Mouse (Mus musculus) MEL (cell line): ENCODE measurements at regions not wholly inside any gene's neighbourhood (a gene's known extent, or its start where the extent isn't known, plus 50 kb on each side); places are given as distances from the start of the nearest gene placed in this dataset.
A peak's percentile ranks its signal among the peaks of the same experiment; 100 is the strongest.

Source experiments
- DNase-seq: peaks from one replicate; pipeline ENCODE4 v3.0.0; 2011; ENCODE audit warnings: low read depth, low spot score
- H3K27ac ChIP-seq: 2 replicates; pipeline ENCODE4 v1.5.1; 2012; ENCODE audit warnings: low read depth, mild to moderate bottlenecking, control low read depth, low read length, moderate library complexity; ENCODE audit not compliant: control insufficient read depth
- H3K27me3 ChIP-seq, 2 experiments: fragments of 150-350 bp in 1 of 2; sonication (generic) in 1 of 2; 2 replicates each; pipeline ENCODE4 v1.6.1; 2012; ENCODE audit warnings: low read length in 2 of 2, mild to moderate bottlenecking in 2 of 2, improper control_type of control experiment in 1 of 2, moderate library complexity in 1 of 2; ENCODE audit not compliant: insufficient read depth in 2 of 2, control insufficient read depth in 1 of 2
- H3K36me3 ChIP-seq, 2 experiments: 2 replicates each; pipeline ENCODE4 v1.6.1; 2012 to 2014; ENCODE audit warnings: low read length in 2 of 2, improper control_type of control experiment in 1 of 2, inconsistent platforms in 1 of 2, mild to moderate bottlenecking in 1 of 2; ENCODE audit not compliant: insufficient read depth in 2 of 2, control insufficient read depth in 1 of 2
- H3K4me1 ChIP-seq, 2 experiments: fragments of 150-350 bp in 1 of 2; sonication (generic) in 1 of 2; 2 replicates each; pipeline ENCODE4 v1.6.1; 2012; ENCODE audit warnings: low read length in 2 of 2, improper control_type of control experiment in 1 of 2, mild to moderate bottlenecking in 1 of 2; ENCODE audit not compliant: insufficient read depth in 2 of 2, control insufficient read depth in 1 of 2
- H3K4me3 ChIP-seq, 2 experiments: fragments of 150-350 bp in 1 of 2; sonication (generic) in 1 of 2; 2 replicates each; pipeline ENCODE4 v1.5.1; 2012; ENCODE audit warnings: low read depth in 2 of 2, low read length in 2 of 2, mild to moderate bottlenecking in 2 of 2, moderate library complexity in 2 of 2, control low read depth in 1 of 2, improper control_type of control experiment in 1 of 2; ENCODE audit not compliant: control insufficient read depth in 1 of 2, insufficient read depth in 1 of 2
- H3K79me2 ChIP-seq: 2 replicates; pipeline ENCODE4 v1.6.1; 2012; ENCODE audit warnings: mild to moderate bottlenecking, low read length, moderate library complexity; ENCODE audit not compliant: control insufficient read depth, poor library complexity, insufficient read depth
- H3K9ac ChIP-seq: 2 replicates; pipeline ENCODE4 v1.6.1; 2012; ENCODE audit warnings: low read depth, mild to moderate bottlenecking, control low read depth, low read length, moderate library complexity; ENCODE audit not compliant: control insufficient read depth, poor library complexity, severe bottlenecking
- H3K9me3 ChIP-seq: fragments of 150-350 bp; sonication (generic); replicated peaks from 2 replicates; pipeline ENCODE4 v1.6.1; 2012; ENCODE audit warnings: mild to moderate bottlenecking, low read length, improper control_type of control experiment, moderate library complexity; ENCODE audit not compliant: insufficient read depth
- BHLHE40 ChIP-seq: IDR thresholded peaks from 2 replicates; pipeline ENCODE4 v1.6.1; 2012; ENCODE audit warnings: low read depth, mild to moderate bottlenecking, inconsistent platforms, low read length, improper control_type of control experiment, borderline replicate concordance
- CHD1 ChIP-seq: IDR thresholded peaks from 2 replicates; pipeline ENCODE4 v1.6.1; 2012; ENCODE audit warnings: low read depth, mild to moderate bottlenecking, inconsistent platforms, low read length, improper control_type of control experiment
- CHD2 ChIP-seq: IDR thresholded peaks from 2 replicates; pipeline ENCODE4 v1.6.1; 2011; ENCODE audit warnings: low read length, improper control_type of control experiment
- CTCF ChIP-seq, 3 experiments: IDR thresholded peaks in 2 of 3; conservative IDR thresholded peaks in 1 of 3; 2 replicates each; pipeline ENCODE4 v1.5.1; 2011 to 2012; ENCODE audit warnings: low read length in 3 of 3, low read depth in 2 of 3, mild to moderate bottlenecking in 2 of 3, improper control_type of control experiment in 1 of 3, inconsistent platforms in 1 of 3, mixed read lengths in 1 of 3, moderate library complexity in 1 of 3; ENCODE audit not compliant: control insufficient read depth in 1 of 3, insufficient read depth in 1 of 3, poor library complexity in 1 of 3, severe bottlenecking in 1 of 3
- E2F4 ChIP-seq: IDR thresholded peaks from 2 replicates; pipeline ENCODE4 v1.6.1; 2011; ENCODE audit warnings: low read depth, low read length, improper control_type of control experiment, borderline replicate concordance
- EP300 ChIP-seq, 2 experiments: IDR thresholded peaks; 2 replicates each; pipeline ENCODE4 v1.6.1; 2011; ENCODE audit warnings: improper control_type of control experiment in 2 of 2, low read length in 2 of 2, low read depth in 1 of 2, mild to moderate bottlenecking in 1 of 2
- ETS1 ChIP-seq: IDR thresholded peaks from 2 replicates; pipeline ENCODE4 v1.6.1; 2012; ENCODE audit warnings: low read depth, mild to moderate bottlenecking, inconsistent platforms, low read length, improper control_type of control experiment, moderate library complexity
- GABPA ChIP-seq: IDR thresholded peaks from 2 replicates; pipeline ENCODE4 v1.6.1; 2012; ENCODE audit warnings: low read depth, mild to moderate bottlenecking, inconsistent platforms, low read length, improper control_type of control experiment, moderate library complexity
- GATA1 ChIP-seq: IDR thresholded peaks from 2 replicates; pipeline ENCODE4 v1.6.1; 2011; ENCODE audit warnings: low read depth, low read length, improper control_type of control experiment
- HCFC1 ChIP-seq: IDR thresholded peaks from 2 replicates; pipeline ENCODE4 v1.6.1; 2012; ENCODE audit warnings: low read depth, mild to moderate bottlenecking, inconsistent platforms, low read length, improper control_type of control experiment, moderate library complexity
- JUND ChIP-seq: IDR thresholded peaks from 2 replicates; pipeline ENCODE4 v1.6.1; 2011; ENCODE audit warnings: low read depth, mild to moderate bottlenecking, improper control_type of control experiment, low read length
- KAT2A ChIP-seq: conservative IDR thresholded peaks from 2 replicates; pipeline ENCODE4 v1.6.1; 2012; ENCODE audit warnings: low read depth, low read length, improper control_type of control experiment, inconsistent platforms
- MAFK ChIP-seq: IDR thresholded peaks from 2 replicates; pipeline ENCODE4 v1.6.1; 2011; ENCODE audit warnings: low read depth, mild to moderate bottlenecking, low read length, improper control_type of control experiment, borderline replicate concordance
- MAX ChIP-seq: IDR thresholded peaks from 2 replicates; pipeline ENCODE4 v1.6.1; 2011; ENCODE audit warnings: low read length, improper control_type of control experiment
- MAZ ChIP-seq: IDR thresholded peaks from 2 replicates; pipeline ENCODE4 v1.6.1; 2012; ENCODE audit warnings: low read depth, mild to moderate bottlenecking, inconsistent platforms, low read length, improper control_type of control experiment
- MXI1 ChIP-seq: IDR thresholded peaks from 2 replicates; pipeline ENCODE4 v1.6.1; 2011; ENCODE audit warnings: mild to moderate bottlenecking, low read depth, low read length, improper control_type of control experiment
- MYB ChIP-seq: IDR thresholded peaks from 2 replicates; pipeline ENCODE4 v1.6.1; 2011; ENCODE audit warnings: mild to moderate bottlenecking, low read depth, low read length, improper control_type of control experiment
- NELFE ChIP-seq: IDR thresholded peaks from 2 replicates; pipeline ENCODE4 v1.6.1; 2011; ENCODE audit warnings: low read depth, low read length, improper control_type of control experiment
- NRF1 ChIP-seq: IDR thresholded peaks from 2 replicates; pipeline ENCODE4 v1.6.1; 2014; ENCODE audit warnings: low read depth, mild to moderate bottlenecking, inconsistent platforms, low read length, improper control_type of control experiment, moderate library complexity; ENCODE audit not compliant: poor library complexity, insufficient read depth, severe bottlenecking
- POLR2A ChIP-seq, 2 experiments: IDR thresholded peaks; 2 replicates each; pipeline ENCODE4 v1.6.1; 2011 to 2012; ENCODE audit warnings: low read length in 2 of 2, mild to moderate bottlenecking in 2 of 2, control low read depth in 1 of 2, improper control_type of control experiment in 1 of 2, low read depth in 1 of 2, moderate library complexity in 1 of 2; ENCODE audit not compliant: control insufficient read depth in 1 of 2, insufficient read depth in 1 of 2, poor library complexity in 1 of 2
- POLR2AphosphoS5 ChIP-seq: IDR thresholded peaks from 2 replicates; pipeline ENCODE4 v1.6.1; 2012; ENCODE audit warnings: low read depth, borderline replicate concordance, mild to moderate bottlenecking, inconsistent platforms, low read length, moderate library complexity, mixed read lengths
- RAD21 ChIP-seq: IDR thresholded peaks from 2 replicates; pipeline ENCODE4 v1.6.1; 2011; ENCODE audit warnings: mild to moderate bottlenecking, low read depth, low read length, improper control_type of control experiment
- SIN3A ChIP-seq: IDR thresholded peaks from 2 replicates; pipeline ENCODE4 v1.6.1; 2012; ENCODE audit warnings: low read length, improper control_type of control experiment, inconsistent platforms
- SMC3 ChIP-seq: IDR thresholded peaks from 2 replicates; pipeline ENCODE4 v1.6.1; 2011; ENCODE audit warnings: low read depth, low read length, improper control_type of control experiment
- TAL1 ChIP-seq: IDR thresholded peaks from 2 replicates; pipeline ENCODE4 v1.6.1; 2012; ENCODE audit warnings: mild to moderate bottlenecking, inconsistent platforms, low read length, moderate library complexity, mixed read lengths
- TBP ChIP-seq: IDR thresholded peaks from 2 replicates; pipeline ENCODE4 v1.8.0; 2011; ENCODE audit warnings: low read depth, low read length, improper control_type of control experiment
- TCF12 ChIP-seq: IDR thresholded peaks from 2 replicates; pipeline ENCODE4 v1.6.1; 2014; ENCODE audit warnings: low read depth, mild to moderate bottlenecking, inconsistent platforms, low read length, improper control_type of control experiment, moderate library complexity
- UBTF ChIP-seq: IDR thresholded peaks from 2 replicates; pipeline ENCODE4 v1.6.1; 2012; ENCODE audit warnings: low read depth, mild to moderate bottlenecking, inconsistent platforms, low read length, improper control_type of control experiment, moderate library complexity, borderline replicate concordance; ENCODE audit not compliant: insufficient read depth
- USF1 ChIP-seq: IDR thresholded peaks from 2 replicates; pipeline ENCODE4 v1.6.1; 2014; ENCODE audit warnings: low read depth, mild to moderate bottlenecking, inconsistent platforms, low read length, improper control_type of control experiment, moderate library complexity
- USF2 ChIP-seq, 2 experiments: IDR thresholded peaks; 2 replicates each; pipeline ENCODE4 v1.6.1; 2011 to 2012; ENCODE audit warnings: improper control_type of control experiment in 2 of 2, low read length in 2 of 2, borderline replicate concordance in 1 of 2, inconsistent platforms in 1 of 2, low read depth in 1 of 2, mild to moderate bottlenecking in 1 of 2; ENCODE audit not compliant: insufficient read depth in 1 of 2
- ZC3H11A ChIP-seq: IDR thresholded peaks from 2 replicates; pipeline ENCODE4 v1.6.1; 2012; ENCODE audit warnings: low read depth, mild to moderate bottlenecking, inconsistent platforms, low read length, improper control_type of control experiment
- ZKSCAN1 ChIP-seq: IDR thresholded peaks from 2 replicates; pipeline ENCODE4 v1.6.1; 2012; ENCODE audit warnings: low read depth, mild to moderate bottlenecking, inconsistent platforms, low read length, improper control_type of control experiment, moderate library complexity
- ZMIZ1 ChIP-seq: IDR thresholded peaks from 2 replicates; pipeline ENCODE4 v1.6.1; 2012; ENCODE audit warnings: low read depth, mild to moderate bottlenecking, inconsistent platforms, low read length, improper control_type of control experiment, moderate library complexity
- ZNF384 ChIP-seq: IDR thresholded peaks from 2 replicates; pipeline ENCODE4 v1.6.1; 2012; ENCODE audit warnings: low read depth, mild to moderate bottlenecking, inconsistent platforms, low read length, improper control_type of control experiment

- TF ChIP-seq TBP (peak; percentile 74), TCF12 (peak; percentile 67), CTCF (IDR thresholded peaks at IDR 0.05 in 2 of 3, conservative IDR thresholded peaks at IDR 0.05 in 1 of 3; ENCODE audit: control insufficient read depth in 1 of 3, insufficient read depth in 1 of 3, low read depth in 2 of 3, low read length in 3 of 3, poor library complexity in 1 of 3, severe bottlenecking in 1 of 3) (no peak), NELFE (peak; percentile 20; the same call in 1 of the 2 replicates), TAL1 (no peak), MAFK (no peak; the same call in 1 of the 2 replicates), UBTF (no peak)
Measured at GRCm38 (mm10) chr5:51938845-51939244, 251.5 kb downstream of the Dhx15 start (continued).

GRCm38 (mm10) chr5:51937320-51937719 is 253.0 kb downstream of the Dhx15 start:
- peak overlapping the region; percentile 99 for H3K27ac ChIP-seq
- no peak for TF ChIP-seq MAFK
- TF ChIP-seq USF2 (IDR thresholded peaks at IDR 0.05; ENCODE audit: borderline replicate concordance in 1 of 2, insufficient read depth in 1 of 2, low read depth in 1 of 2, low read length in 2 of 2): no peak
- TF ChIP-seq E2F4: no peak
- TF ChIP-seq ZKSCAN1: no peak
- TF ChIP-seq TBP: 0 out of 2 replicates have a peak, but pooled peaks have one; percentile 20
- no peak for TF ChIP-seq ZMIZ1
- TF ChIP-seq GABPA: no peak
- no peak for TF ChIP-seq USF1
- no peak for TF ChIP-seq POLR2A (IDR thresholded peaks at IDR 0.05; ENCODE audit: control insufficient read depth in 1 of 2, insufficient read depth in 1 of 2, low read depth in 1 of 2, low read length in 2 of 2, poor library complexity in 1 of 2)
- TF ChIP-seq UBTF: no peak
- 0 out of 2 replicates have a peak, but pooled peaks have one; percentile 26 for TF ChIP-seq SIN3A
- TF ChIP-seq EP300 (IDR thresholded peaks at IDR 0.05; ENCODE audit: low read depth in 1 of 2, low read length in 2 of 2): peak; percentile 78 to 87
- TF ChIP-seq GATA1: peak; percentile 74
- no peak for TF ChIP-seq RAD21
- no peak for TF ChIP-seq CHD2
- TF ChIP-seq NRF1: no peak
- no peak for TF ChIP-seq MXI1
- TF ChIP-seq POLR2AphosphoS5: no peak
- no peak for TF ChIP-seq ZNF384
- TF ChIP-seq NELFE: no peak
- TF ChIP-seq JUND: no peak
- no peak for TF ChIP-seq MAX
- no peak for TF ChIP-seq KAT2A
- TF ChIP-seq MAZ: no peak
- TF ChIP-seq MYB: peak; percentile 63; the same call in 1 of the 2 replicates
- peak; percentile 61 for TF ChIP-seq TCF12
- TF ChIP-seq TAL1: 0 out of 2 replicates have a peak, but pooled peaks have one; percentile 23
- no peak for TF ChIP-seq SMC3
- TF ChIP-seq HCFC1: no peak
- TF ChIP-seq ETS1: peak; percentile 38; the same call in 1 of the 2 replicates
- TF ChIP-seq CHD1: no peak
- no peak for TF ChIP-seq ZC3H11A
- TF ChIP-seq BHLHE40: no peak

More at GRCm38 (mm10) chr5:51937320-51937719, 253.0 kb downstream of the Dhx15 start:
- H3K27me3 ChIP-seq: no peaks in the 10 kb centered on the region
- DNase-seq: peak; percentile 56
- H3K4me3 ChIP-seq: peak overlapping the region in 1 of 2 experiments; percentile 11; a peak in 1 of 4 replicates
- H3K4me1 ChIP-seq: peaks cover 34 to 40% of the 10 kb centered on the region in 2 experiments
- H3K9ac ChIP-seq: peak overlapping the region; percentile 39
- peaks cover 0 to 40% of the 10 kb centered on the region in 2 experiments; a peak in 2 of 4 replicates for H3K36me3 ChIP-seq
- H3K9me3 ChIP-seq: no peaks in the 10 kb centered on the region
- no peaks in the 10 kb centered on the region for H3K79me2 ChIP-seq
